Mouse (Mus musculus) erythroid progenitor cell, adult 5-6 weeks (primary cell): Measurements from ENCODE around the gene Duoxa1. TPM values are rescaled to one million over a fixed set of nuclear protein-coding genes. Genes with fewer than 3 reads are reported as not detected.
"Not testable (repeated sequence)": the region's sequence is repeated elsewhere in the genome, so short reads cannot be mapped to it uniquely, and the experiment has no call there.

Experiments
- ATAC-seq: replicated peaks from 2 replicates; pipeline ENCODE4 v1.8.0; 2016; ENCODE audit warnings: moderate number of reproducible peaks, mild to moderate bottlenecking, moderate TSS enrichment, inconsistent platforms; ENCODE audit not compliant: poor library complexity, low FRiP score, severe bottlenecking
- total RNA-seq, 2 experiments: library from RNA; stranded (forward) in 1 of 2; stranded (reverse) in 1 of 2; fragments of 150-400 nt in 1 of 2; fragments of 186-747, 209-891 nt in 1 of 2; gene quantifications; 2 replicates each; pipeline versions ENCODE4 v1.2.3 to v1.2.4; 2015 to 2017; ENCODE audit warnings: low replicate concordance in 2 of 2

Duoxa1 gene
- total RNA-seq, 2 experiments from 2014 or later: not detected

DNA sequence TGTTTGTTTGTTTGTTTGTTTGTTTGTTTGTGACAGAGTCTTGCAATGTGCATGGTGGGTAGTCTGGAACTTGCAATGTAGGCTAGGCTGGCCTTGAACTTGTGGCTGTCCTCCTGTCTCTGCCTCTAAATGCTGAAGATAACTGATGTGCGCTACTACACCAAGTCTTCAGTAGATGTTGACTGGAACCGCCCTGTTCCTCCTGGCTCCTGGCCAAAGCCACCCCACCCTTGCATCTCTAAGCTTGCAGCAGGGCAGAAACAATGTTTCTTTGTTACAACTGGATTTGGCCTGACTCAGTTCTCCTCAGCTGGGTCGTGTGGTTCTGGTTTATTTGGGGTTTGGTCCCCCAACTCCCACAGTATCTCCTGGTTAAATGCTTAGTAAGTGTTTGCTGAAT lies 20.6 kb upstream of the Duoxa1 start:
- ATAC-seq: no peak

DNA sequence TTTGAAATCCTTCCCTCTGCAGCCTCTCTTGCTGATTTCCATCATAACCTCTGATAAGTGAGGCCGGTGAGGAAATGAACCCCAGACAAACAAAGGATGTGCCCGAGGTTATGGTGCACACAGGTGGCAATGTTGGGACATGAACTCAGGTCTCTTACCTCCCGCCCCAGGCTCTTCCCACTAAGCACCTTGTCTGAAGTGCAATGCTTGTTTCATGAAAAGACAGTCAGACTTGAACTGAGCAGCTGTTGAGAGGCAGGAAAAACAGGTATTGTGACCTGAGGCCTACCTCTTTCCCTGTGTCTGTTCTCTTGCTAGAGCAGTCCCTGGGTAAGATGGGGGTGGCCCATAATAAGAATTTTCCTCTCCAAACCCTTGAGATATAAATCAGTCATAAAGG lies 18.7 kb upstream of the Duoxa1 start:
- ATAC-seq: no peak

DNA sequence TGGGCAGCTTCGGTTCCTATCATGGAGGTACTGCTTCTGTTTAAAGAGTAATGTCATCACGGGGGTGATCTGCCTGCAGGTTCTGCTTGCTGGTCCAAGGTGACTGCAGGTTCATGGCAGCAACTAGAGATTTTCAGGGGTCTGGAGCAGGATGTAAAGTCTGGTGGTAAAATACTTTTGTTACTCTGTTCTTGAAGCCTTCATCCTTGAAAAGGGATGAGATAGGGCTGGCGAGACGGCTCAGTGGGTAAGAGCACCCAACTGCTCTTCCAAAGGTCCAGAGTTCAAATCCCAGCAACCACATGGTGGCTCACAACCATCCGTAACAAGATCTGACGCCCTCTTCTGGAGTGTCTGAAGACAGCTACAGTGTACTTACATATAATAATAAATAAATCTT lies 16.8 kb upstream of the Duoxa1 start:
- ATAC-seq: not testable (repeated sequence)

DNA sequence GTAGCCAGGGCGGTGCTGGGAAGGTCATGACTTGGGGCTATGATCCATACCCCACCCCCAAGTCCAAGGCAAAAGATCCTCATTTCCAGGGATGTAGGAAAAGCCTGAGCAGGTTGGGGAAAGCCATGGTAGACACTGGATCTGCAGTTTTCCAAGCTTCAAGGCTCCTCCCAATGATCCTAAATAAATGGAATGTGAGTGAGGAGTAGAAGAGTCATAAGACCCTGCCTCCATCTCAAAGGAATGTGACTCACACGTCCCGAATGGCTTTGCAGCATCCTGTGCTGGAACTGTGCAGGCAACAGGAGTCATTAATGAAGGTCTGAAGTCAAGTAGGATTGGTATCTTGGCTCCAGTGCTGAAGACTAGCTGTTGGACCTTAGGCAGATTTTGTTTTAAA lies 14.5 kb upstream of the Duoxa1 start:
- ATAC-seq: no peak

DNA sequence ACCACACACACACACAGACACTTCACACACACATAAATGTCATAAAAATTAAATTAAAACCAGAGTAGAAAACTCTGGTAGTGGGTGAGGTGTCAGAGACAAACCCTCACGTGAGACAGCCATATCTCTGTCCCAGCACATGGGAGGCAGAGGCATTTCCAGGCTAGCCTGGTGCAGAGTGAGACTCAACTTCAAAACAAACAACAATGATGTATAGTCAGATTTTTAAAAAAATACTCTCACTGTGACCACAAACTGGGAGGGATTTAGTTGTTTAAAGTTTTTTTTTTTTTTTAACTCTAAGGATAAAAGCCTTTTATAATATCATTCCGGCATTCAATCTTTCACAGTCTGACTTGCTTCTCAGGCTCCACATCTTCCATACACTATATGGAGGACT lies 11.8 kb upstream of the Duoxa1 start:
- no peak for ATAC-seq

DNA sequence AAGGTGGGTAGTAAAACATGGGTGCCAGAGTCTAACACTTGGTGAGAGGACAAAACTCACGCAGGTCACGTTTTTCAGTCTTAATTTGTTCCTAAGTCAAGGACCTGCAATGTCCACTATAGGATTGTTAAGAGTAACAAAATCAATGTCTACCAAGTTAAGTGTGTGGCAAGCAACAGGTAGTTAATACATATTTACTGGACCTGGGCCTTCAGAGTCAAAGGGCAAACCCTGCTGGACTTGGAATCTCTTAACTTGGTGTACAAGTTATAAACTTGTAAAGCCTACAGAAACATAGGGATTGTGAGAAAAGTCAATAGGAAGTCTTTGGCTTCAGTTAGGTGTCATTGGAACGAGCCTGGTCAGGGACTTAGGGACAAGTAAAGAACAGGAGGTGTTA lies 11.1 kb upstream of the Duoxa1 start:
- no peak for ATAC-seq

DNA sequence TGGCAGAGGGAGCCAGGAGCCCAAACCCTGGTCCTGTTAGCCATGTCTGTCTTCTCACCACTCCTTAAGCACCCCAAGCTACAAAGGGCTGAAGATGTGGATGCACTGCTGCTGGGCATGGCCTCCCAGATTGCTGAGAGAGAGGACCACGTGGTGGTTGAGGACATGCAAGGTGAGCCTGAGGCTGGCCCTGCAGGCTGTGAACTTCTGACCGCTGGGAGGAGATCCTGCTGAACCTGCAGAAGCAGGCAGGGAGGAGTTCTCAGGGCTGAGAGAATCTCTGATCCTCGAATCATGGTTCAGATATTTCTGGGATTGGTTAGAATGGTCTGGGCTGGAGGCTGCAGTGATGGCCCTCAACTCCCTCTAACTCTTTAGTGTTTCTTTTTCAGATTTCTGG lies 10.4 kb upstream of the Duoxa1 start:
- ATAC-seq: no peak

DNA sequence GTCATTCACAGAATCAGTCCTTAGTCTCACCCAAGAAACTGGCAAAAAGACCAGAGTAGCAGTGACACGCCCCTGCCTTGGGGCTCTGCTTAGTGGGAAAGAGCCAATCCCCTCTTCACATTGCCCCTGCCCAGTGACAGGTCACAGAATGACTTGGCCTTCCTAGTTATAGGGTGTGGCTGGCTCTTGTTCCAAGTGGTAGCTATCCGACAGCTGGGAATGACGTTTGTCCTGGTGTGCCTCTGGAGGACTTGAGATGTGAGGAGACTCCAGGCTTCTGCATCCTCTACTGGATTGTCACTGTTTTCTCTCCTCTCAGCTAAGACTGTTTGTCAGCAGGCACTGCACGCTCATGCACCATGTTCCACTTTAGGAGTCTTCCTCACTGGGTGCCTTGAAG lies 3.9 kb upstream of the Duoxa1 start:
- ATAC-seq: no peak

DNA sequence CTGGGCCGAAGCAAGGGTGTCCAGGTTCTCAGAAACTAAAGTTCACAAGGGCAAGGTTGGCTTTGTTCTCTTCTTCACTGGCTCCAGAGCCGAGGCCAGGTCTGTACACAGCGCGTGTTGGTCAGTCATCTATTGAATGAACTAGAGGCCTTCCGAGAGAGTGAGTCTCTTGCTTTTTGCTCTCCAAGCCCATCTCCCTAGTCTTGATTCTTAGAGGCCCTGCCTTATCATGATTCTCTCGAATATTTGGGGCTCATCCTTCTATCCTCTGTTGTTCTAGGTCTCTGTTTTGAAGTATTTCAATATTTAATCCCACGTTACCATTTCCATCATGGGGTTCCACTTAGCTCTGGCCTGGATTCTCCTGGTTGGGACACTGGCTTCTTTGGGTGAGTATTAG lies 1.8 kb upstream of the Duoxa1 start, which contains the start of gene Duox1:
Gene Duox1, plus strand, starts transcription at position 301 of the 400 bp plus-strand sequence.
- no peak for ATAC-seq

DNA sequence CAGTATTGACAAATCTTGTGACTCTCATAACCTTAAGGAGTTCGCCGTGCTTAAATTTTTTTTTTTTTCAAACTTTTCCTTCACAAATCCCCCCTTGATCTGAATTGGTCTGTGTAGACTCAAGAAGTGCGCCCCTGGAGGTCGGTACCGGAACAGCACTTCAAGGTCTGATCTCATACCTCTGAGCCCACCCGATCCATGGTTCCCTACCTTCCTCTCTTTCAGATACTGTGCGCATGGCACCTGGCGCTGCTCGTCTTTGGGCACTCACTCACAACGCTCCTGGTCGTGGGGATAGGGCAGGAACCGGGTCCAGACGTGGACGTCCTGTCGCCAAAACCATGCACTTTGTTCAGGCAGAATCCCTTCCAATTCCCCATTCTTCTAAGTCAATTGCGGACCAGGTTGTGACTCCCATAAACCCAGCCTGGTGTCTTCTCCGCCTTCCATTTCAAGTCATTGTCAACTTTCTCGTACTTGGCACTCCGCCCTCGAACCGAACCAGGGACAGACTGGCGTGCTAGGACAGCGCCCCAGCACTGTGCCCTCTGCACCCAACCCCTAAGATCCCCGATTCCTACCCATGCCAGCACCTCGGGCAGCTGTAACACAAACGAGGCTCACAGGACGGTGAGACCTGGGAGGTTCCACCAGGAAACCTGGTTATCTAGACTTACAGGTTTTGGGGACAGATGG lies 660 bp downstream of the Duoxa1 start:
- peak; percentile 61; the same call in 1 of the 2 replicates for ATAC-seq

DNA sequence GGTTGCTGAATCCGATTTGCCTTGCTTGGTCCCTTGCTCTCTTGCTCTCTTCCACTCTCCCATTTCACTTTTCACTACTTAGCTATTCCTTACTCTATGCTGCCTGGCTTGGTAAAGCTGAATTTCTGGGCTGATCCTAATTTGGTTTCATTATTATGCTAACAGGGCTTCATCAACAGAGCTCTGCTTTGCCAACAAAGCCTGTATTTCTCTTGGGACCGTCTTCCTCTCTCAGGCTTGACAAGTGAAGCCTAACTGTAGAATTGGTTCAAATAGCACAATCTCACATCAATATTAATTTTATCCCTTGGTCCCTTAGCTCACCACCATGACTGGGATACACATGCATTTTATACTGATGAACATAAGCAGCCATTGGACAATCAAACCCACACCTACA lies 2.0 kb downstream of the Duoxa1 start:
- no peak for ATAC-seq

DNA sequence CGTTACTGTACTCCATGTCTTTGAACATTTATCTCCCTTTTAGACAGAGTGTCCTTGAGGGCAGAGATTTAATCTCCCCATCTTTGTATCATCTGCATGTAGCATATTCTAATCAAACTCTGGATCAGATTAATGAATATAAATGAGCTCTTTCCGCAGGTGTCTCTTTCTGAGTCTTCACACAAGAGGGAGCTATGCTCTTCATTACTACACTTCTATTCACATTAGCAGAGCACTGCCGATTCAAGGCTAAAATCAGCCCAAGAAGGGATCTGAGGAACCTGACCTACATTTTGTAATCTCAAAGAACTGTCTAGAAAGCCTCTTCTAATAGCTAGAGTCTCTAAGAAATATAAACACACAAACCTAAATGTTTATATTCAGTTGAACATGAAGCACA lies 3.9 kb downstream of the Duoxa1 start:
- ATAC-seq: no peak

DNA sequence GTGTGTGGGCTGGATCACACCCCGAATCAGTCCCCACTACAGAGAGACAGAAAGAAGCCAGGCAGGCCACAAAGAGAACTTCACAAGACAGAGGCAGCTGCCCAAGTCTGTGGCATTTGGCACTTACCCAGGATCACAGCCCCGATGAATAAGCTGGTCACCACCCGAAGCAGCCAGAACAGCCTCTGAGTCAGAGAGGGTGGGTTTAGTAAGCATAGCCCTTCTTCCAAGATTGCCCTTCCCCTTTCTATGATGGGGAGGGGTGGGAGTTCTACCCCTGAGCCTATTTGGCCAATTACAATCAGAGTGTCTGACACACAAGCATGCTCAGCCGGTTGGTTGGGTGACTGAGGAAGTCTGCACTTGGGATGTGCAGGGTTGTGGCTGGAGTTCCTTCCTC lies 7.3 kb downstream of the Duoxa1 start:
- no peak for ATAC-seq

DNA sequence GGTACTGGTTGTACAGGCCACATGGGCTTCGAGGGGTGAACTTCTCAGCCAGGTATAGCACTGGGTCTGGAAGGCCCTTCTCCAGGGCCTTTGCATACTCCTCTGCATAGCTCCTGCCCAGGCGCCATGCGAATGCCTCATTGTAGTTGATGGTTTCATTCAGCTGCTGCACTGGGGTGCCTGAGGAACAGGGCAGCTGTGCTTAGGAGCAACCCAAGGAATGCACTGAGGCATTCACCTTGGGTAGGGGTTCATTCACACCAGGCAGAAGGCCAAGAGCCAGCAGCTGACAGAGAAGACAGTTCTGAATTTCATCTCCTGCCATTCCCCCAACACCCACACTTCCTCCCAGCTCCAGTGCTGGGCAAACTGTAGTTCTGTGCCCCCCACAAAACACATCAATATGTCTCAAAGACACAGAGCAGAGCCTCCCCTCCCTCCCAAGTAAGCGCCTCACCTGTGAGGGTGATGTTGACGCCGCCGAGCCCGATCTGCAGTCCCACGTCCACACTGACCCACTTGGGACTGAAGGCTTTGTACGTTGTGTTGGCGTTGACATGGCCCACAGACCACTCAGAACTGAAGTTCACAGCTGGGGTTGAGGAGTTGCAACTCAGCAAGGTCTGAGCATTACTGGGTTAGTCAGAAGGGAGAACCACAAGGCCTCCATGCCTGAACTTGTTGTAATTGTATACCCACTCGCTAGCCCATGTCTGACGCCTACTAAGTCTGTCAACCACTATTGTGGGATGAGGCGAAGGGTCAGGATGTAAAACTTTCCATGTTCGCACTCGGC lies 8.2 kb downstream of the Duoxa1 start:
- ATAC-seq: no peak

DNA sequence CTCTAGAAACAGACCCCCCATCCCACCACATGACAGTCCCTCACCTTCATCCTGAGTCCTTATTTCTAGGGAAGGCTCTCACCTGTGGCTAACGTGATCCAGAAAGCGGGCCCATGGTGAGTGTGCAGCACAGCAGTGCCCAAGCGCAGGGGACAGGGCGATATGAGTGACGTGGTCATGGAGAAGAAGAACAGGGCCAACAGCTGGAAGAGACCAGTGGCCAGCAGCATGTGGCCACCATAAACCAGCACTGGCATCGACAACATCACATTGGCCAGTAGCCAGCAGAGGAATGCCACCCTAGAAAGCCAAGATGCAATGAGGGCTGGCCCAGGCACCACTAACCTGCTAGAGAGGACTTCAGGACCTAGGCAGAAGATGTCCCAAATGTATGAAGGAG lies 9.0 kb downstream of the Duoxa1 start:
- ATAC-seq: no peak

DNA sequence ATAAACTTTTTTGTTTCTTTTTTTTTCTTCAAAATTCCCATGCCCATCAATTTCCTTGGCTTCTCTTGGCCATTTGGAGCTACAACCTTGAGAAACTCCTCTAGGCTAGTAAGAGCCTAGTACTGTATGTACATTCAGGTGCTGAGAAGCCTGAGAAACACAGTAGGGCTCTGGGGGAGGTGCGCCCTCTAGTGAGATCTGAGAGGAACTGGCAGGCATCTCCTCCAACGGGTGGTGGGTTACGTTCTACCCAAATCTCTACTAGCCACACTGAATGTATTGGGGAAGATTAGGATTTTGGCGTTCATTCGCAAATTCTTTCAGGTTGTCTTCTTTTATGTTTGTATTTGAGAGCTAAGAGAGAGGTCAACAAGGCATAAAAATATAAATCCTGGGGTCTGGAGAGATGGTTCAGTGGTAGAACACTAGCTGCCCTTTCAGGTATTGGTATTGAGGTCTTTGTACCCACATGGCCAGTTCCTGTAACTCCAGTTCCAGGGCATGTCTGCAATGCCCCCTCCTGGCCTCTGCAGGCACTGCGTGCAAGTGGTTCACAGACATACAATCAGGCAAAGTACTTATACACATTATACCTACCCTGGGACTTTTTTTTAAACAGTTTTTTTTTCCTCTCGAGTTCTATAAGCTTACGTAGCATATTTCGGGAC lies 10.8 kb downstream of the Duoxa1 start:
- peak; percentile 68; the same call in 1 of the 2 replicates for ATAC-seq

DNA sequence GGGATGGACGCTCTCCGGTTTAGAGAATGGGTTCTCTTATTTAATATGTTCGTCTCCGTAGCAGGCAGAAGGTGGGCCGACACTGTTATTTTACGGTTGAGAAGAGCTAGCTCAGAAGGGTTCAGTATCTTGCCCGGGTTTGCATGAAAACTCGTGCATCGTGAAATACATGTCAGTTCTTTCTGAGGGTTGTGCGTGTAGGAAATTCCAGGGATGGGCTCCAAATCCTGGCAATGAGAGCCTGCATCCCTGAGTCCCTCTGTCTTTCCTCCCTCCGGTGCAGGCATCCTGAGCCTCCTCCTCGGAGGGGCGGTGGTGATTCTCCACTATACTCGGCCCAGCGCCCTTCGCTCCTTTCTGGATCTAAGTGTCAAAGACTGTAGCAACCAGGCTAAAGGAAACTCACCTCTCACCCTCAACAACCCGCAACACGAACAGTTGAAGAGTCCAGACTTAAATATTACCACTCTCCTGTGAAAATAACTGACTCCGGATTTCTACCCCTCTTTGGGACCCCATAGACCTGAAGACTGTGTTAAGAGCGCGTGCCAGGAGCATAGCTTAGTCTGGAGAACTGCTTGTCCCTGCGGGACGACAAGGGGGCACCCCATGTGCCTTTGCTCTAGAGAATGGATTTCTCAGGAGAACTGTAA lies 11.5 kb downstream of the Duoxa1 start:
- ATAC-seq: no peak

DNA sequence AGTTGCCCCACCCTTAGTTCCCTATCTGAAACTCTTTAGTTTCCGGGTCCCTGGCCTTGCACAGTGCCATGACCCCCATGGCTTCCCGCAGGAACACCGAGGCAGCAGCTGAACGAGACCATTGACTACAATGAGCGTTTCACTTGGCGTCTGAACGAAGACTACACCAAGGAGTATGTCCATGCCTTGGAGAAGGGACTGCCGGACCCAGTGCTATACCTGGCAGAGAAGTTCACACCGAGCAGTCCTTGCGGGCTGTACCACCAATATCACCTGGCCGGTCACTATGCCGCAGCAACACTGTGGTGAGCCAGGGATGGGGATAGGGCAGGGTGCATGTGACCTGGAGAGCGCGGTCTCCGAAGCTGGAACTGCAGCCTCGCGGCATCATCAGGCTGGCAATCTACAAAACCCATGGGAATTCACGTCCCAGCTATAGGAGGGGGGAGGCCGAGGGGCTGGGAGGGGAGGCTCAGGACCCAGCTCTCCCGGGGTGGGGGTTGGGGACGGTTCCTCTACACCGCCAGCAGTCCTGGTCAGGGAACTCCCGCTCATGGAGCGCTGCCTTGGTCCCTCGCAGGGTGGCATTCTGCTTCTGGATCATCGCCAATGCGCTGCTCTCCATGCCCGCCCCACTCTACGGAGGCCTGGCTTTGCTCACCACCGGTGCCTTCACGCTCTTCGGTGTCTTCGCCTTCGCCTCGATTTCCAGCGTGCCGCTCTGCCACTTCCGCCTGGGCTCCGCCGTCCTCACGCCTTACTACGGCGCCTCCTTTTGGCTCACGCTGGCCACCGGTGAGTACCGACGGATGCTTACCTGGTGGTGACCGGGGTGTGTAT lies 12.2 kb downstream of the Duoxa1 start:
- no peak for ATAC-seq

DNA sequence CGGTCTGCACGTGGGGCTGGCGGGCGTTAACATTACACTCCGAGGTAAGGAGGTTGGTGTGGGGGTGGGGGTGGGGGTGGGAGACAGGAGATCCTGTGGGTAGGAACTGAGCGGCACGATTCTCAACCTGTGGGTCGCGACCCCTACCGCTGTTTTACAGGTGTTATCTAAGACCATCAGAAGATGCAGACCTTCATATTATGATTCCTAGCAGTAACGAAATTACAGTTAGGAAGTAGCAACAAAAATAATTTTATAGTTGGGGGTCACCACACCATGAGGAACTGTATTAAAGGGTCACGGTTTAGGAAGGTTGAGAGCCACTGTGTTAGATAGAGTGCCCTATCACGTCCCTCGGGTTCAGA lies 12.9 kb downstream of the Duoxa1 start:
- ATAC-seq: no peak
